Mouse (Mus musculus) megakaryocyte-erythroid progenitor cell, adult 5-6 weeks (primary cell): ENCODE results near the gene Tprgl. TPM values are rescaled to one million over a fixed set of nuclear protein-coding genes. Genes with fewer than 3 reads are reported as not detected.

Experiments
- ATAC-seq: replicated peaks from 2 replicates; pipeline ENCODE4 v1.8.0; 2016; ENCODE audit warnings: mild to moderate bottlenecking, inconsistent platforms; ENCODE audit not compliant: severe bottlenecking, poor library complexity, low FRiP score, low TSS enrichment
- total RNA-seq, 2 experiments: library from RNA; stranded (forward) in 1 of 2; stranded (reverse) in 1 of 2; fragments of 200-1000, 215-1000 nt in 1 of 2; fragments of >200 nt in 1 of 2; fragmentation: Nextera tagmentation in 1 of 2; gene quantifications; 2 replicates each; pipeline ENCODE4 v1.2.3; 2014 to 2017

Tprgl gene
- 67.6 and 82.8 TPM in 2 replicates for total RNA-seq (2014; fragmentation: Nextera tagmentation)
- total RNA-seq (2017) = 39.9 and 49.6 TPM in 2 replicates

DNA sequence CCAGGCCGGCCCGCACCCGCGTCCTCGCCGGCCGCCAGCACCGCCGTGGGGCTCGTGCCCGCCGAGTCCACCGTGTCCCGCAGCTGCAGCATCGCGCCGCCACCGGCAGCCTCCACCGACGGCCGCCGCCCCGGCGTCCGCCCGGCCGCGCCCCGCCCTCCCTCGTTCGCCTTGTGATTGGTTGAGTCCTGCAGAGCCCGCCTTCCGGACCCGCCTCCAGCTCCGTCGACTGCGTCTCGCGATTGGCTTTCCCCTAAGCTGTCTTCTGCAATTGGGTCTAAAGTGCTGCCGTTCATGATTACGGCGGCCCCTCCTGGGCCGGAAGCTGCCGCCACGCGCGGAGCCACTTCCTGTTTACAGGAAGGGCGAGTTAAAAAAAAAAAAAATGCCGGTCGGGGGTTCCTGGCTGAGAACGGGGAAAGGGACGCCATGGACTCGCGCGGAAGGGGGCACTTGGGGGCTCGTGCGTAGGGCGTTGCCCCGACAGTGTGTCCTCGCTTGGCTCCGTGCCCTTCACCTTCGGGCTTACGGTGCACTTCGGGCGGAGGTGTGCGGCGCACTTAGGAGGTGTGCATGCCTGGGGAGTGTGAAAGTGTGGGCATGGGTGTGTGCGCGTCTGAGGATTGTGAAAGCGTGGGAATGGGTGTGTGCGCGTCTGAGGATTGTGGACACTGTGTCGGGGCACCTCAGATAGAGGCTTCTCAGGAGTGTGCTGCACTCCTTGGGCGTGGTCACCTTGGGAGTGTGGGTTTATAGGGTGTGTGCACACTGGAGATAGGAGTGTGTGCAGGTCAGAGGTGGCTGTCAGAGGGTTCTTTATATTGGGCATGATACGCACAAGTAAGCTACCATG, at the start of gene Tprgl:
Tprgl (minus strand) TSS at position 129 of the 853 bp plus-strand sequence.
- peak; percentile 78 for ATAC-seq

DNA sequence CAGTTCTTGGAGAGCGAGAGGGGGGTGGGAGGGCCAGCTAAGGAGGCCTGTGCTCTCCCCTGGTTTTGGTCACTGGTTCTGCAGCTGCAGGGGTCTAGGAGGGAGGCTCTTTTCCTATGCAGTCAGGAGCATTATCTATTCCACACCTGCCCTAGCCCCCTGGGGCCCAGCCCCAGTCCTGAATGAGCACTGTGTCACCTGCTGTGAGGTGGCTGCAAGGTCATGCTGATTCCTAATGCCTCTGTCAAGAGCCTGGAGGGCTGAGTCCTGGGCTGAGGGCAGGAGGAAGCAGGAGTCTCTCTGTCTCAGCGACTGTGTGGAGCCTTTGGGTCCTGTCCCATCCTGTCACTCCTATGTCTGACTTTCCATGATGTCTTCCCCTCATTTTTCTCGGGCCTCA, 49.4 kb upstream of the Tprgl start:
- no peak for ATAC-seq

DNA sequence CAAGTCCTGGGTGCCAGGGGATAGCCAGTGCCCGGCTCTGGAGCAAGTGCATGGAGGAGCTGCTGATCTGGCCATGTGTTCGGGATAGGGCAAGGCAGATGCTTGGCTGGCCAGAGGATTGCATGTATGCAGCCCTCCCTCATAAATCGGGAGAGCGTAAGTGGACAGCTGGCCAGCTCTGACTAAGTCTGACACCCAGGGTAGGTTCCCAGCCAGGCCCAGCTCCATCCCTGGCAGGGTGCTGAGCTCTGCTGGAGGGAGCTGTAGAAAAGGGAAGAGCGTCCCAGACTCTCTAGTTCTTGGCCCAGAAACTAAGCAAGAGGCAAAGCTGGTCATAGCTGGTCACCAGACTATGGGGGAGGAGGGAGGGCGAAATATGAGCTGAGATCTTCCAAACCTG, 48.6 kb upstream of the Tprgl start:
- ATAC-seq = no peak

DNA sequence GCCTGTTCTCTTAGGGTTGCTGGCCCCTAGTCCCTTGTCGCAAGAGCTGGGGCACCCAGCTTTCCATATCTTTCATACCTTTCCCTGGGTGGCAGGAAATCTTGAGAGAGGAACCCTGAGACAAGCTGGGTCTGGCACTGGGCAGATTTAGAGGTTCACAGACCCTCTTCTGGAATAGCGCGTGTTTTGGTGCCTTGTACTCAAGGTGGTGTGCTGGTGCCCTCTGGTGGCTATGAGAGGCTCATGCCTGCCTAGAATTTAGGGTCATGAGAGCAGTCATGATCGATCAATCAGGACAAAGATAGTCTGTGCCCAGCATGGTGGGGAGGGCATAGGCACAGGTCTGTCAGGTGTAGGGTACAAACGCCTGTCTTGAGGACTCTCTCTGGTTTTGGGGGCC, 46.8 kb upstream of the Tprgl start:
- peak; percentile 78 for ATAC-seq

DNA sequence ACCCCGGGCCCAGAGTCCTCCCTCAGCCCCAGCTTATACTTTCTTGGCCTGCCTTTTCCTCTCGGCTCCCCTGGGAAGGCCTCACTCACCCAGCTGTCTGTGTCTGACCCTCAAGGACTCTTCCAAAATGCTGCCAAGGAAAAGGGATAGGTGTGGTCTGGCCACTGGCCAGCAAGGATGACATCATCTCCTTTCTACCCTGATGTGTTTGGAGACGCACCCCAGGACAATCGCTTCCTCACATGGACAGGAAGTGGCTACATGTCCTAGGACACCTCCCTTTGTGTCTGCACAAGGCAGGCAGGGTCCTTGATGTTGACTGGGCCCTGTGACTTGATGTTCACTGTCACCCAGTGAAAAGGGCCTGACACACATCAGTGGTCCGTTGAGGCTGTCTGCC, 44.9 kb upstream of the Tprgl start:
- no peak for ATAC-seq

DNA sequence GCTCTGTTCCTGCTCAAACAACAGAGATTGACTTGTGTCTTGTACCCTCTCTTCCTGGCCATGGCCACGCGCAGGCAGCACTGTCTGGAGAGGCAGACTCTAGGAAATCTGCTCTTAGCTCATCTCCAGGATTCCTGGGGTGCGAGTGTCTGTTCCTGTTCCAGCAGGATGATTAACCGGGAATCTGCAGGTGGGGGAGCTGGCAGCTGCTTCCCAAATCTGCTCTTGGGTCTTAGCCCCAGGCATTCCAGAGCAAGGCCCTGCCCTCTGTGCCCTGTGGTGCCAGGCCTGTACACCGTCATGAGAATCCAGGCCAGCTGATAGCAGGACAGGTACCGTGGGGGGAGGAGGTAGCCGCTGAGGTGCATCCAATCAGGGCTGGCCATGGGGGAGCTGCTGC, 44.1 kb upstream of the Tprgl start:
- no peak for ATAC-seq

DNA sequence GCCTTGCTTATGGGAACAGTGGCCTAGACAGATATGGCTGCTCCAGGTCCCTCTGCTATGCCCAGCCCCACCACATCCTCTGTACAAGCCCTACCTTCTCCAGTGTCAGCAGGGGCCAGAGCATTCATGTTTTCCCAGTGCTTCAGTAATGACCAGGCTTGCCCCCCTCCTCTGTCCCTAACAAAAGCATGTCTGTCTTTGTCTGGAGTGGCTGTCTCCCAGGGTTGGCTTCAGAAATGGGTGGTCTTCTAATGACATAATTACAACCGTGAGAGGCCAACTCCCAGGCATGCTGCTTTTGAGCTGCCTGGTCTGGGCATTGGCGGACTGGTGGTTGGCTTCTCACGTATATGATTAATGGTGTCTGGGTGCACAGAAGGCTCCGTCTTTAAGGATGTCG, 41.0 kb upstream of the Tprgl start:
- no peak for ATAC-seq

DNA sequence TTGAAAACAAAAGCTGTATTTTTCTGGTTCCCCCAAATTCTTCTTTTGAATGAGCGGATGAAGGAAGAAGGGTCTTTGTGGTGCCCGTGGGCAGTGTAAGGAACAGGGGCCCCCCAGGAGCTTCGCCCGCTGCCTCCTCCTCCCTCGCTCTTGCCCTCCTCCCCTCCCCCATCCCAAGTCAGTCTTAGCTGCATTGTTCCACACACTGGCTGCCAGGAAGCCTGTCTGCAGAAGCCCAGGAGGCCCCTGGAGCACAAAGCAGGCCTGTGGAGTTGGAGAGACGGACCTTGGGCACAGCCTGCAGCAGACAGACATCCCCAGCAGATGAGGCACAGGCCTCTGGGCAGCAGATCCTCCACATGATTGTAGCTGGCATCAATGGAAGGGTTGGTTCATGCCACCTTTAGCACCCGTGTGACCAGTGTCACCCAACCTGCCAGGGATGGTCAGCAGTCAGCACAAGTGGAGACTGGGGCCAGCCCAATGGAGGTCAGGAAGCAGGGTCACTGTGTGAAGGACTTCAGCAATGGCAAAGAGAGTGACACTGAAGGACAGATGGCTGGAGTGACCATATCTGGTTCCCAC, 38.0 kb upstream of the Tprgl start:
- no peak for ATAC-seq

DNA sequence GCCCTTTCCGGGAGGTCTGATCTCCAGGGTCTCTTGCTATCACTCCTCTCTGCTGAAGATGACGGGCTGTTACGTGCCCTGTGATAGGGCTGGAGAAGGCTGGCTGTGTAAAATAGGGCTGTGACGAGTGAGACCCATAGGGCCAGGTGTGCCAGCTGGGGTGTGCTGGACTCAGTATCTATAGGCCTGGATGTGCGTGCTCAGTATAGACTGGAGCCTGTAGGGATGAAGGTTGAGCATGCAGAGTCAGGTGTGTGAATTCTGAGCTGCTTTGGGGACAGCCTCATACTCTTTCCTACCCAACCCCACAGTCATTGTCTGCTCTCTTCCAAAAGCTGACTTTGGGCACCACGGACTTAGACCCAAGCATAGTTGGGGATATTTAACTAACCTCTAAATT, 37.5 kb upstream of the Tprgl start:
- ATAC-seq = no peak

DNA sequence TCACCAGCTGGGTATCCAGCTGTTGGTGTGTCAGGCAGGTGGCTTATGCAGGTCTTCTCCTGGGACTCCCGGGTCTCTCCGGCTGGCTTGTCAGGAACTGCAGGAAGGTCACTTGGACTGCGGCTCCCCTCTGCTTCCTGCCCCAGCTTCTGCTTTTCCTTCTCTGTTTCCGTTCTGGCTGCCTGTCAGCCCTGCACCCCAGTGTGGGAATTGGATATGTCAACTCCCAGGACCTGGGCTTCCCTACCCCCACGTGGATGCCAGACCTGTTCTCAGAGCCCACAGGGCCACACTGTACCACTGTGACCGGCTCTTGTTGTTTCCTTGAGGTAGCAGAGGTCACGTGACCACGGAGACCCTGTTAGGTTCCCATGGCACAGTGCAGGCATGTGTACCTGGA, 28.5 kb upstream of the Tprgl start:
- no peak for ATAC-seq

DNA sequence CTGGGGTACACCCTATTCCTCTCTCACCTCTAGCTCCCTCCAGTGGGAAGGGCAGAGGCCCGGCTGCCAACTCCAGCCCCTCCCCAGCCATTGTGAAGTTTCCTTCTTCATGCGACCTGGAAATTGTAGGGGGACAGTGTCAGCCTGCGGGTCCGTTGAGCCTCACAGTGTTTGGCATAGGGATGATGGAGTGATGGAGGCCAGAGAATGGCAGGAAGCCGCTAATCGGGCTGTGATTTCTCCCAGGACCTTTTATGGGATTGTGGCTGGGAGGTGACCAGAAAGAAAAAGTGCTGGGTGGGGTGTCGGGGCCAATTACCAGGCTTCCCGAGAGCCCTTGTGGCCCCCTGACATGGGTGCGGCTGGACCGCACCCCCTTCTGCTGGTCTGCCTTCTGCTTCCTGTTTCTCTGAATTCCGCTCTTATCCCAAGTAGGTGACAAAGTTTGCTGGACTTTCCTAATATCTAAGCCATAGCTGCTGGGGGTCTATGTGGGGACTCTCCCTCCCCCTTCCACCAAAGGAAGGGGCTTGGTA, 25.6 kb upstream of the Tprgl start:
- ATAC-seq = no peak

DNA sequence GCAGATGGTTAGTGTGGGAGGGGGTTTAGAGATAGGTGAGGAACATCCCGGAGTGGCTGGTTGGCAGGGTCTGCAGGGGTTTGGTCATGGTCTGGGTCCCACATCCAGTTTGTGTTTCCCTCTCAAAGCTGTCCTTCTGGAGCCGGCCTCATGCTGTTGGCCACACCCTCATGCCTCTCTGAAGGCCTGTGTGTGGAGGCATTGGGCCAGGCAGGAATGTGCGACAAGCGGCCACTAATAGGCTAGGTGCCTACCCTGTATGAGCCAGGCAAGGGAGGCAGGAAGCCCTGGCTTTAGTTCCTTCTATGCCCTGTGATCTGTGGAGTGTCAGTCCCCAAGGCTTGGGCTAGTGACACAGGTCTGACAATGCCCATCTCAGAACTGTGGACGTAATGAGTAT, 24.5 kb upstream of the Tprgl start:
- ATAC-seq = no peak

DNA sequence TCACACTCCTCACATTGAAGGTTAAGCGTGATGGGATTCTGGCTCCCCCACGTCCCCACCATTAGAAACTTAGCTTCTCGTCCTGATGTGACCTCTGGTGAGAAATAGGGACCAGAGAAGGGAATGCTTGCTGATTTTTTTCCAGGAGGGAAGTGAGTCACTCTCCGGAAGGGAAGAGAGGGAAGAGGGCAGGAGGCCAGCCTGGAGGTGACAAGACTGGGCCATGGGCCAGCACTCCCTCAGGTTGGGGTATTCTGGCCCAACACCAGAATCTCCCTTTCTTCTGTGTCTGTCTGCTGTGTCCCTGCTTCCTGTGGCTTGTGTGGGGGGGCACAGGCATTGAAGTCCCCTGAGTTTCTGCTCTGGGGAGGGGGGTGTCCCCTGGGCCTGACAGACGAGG, 23.1 kb upstream of the Tprgl start:
- no peak for ATAC-seq

DNA sequence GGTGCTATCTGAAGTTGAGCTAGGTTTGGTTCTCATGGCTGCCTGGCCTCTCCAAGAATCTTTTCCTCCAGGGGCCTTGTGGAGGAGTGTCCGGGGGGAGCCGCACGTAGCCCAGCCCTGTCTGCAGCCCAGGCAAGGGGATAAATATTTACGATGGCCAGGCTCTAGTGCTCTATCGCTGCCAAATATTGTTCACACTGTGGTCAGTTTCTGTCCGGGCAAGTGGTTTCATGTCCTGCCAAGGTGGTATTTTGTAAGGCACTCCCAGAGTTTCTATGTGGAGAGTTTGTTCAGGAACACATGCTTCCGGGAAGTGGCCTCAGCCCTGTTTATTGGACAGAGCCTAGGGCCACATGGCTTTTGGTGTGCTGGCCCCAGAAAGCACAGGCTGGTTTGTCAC, 20.5 kb upstream of the Tprgl start:
- no peak for ATAC-seq

DNA sequence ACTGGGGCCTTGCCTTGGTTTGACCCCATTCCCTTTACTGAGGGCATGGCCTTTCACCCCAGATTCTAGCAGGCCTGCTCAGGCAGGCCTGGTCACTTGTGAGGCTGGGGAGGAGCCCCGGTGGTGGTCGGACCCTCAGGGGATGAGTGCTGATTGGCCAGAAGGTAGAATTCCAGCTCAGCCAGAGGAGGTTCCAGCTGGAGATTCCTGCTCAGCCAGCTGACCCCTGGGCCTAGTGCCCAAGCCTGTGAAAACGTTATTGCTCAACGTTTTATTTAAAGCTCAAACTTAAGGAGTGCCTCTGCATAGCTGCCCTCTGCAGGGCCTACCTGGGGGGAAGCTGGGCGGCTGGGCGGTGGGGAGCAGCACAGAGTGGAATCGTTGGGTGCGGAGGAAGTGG, 16.8 kb upstream of the Tprgl start:
- ATAC-seq = no peak

DNA sequence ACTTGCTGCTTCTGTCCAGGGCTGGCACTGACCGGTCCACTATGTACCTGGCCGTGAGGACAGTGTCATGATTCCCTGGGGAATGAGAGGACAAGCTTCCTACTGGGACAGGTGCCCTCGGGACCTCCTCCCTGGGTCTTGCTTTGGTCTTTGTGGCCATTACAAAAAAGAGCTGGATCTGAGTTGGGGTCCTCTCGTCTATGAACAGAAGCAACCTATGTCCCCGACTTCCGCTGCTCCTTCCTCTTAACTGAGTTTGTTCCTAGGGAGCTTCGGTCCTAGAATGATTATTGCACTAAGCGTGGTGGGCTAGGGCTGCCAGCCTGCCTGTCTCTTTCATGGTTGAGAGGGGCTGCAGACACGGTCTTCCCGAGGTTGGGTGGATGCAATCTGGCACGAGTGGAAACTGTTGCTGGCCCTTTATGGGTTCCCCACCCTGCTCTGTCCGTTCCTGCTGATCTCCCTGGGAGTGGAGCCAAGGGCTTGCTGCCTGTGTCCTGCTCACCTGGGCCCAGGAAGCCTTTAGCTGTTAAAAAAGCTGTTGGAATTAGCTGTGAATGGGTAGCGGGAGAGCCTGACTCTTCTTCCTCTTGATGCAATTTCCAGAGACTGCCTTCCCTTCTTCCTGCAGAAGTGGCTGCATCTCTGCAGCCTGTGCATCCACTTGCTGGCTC, 11.6 kb upstream of the Tprgl start:
- no peak for ATAC-seq

DNA sequence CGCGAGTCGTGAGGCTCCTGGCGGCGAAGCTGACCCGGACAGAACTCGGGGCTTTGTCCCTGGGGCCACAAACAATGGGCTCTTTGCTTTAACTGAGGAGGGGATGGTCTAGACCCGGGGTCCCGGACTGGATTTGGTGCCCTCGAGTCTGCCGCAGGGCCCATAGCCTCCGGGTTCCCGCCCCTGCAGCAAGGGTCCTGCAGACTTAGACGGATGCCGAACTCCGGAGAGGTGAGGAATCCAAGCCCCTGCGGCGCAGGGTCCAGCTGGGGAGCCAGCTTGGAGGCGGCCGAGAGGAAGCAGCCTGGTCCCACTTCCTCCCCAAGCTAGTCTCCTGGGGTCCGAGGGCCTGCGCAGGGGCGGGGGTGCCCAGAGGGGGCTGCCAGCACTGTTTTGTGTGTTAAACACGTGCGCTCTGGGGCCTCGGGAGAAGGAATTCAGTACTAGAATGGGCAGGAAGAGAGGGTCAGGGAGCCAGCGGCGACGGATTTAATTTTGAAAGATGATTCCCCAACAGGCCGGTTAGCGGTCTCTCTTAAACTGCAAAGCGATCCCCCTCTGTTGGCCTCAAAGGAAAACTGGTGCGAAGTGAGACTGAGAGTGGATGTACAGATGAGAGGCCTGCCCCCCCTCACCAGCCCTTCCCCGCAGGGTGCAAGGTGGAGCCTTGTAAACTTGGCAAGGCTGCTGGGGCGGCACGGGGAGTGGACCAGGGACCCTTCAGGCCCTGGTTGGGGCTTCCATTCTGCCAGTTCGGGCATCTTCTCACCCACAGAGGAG, 10.9 kb upstream of the Tprgl start:
- no peak for ATAC-seq

DNA sequence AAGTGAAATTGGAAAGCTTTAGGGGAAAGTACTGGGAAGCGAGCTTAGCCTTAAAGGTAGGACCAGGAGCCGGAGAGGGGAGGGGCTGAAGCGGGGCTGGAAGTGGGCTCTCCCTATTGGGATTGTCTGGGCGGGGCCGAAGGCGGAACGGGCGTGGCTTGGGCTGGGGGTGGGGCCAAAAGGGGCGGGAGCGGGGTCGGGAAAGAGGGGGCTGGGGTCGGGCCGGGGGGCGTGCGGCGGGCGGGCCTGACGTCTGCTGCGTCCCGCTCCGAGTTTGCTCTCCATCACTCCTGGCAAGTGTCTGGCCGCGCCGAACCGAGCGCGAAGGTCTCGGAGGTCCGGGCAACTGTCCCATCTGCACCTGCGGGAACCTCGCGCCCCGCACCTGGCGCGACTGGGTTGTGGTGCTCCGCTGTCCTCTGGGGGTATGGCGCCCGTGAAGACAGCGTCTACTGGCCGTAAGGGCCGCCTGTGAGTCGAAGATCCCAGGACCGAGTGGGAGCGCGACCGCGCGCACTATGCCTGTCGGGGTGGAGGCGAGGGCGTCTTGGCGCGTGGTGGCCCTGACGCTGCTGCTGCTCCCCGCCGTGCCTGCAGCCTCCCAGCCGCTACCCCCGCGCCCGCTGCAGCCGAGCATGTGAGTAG, 10.2 kb upstream of the Tprgl start, which contains the start of gene Megf6:
Megf6 (plus strand) TSS at position 225 of the 645 bp plus-strand sequence.
- ATAC-seq = no peak

DNA sequence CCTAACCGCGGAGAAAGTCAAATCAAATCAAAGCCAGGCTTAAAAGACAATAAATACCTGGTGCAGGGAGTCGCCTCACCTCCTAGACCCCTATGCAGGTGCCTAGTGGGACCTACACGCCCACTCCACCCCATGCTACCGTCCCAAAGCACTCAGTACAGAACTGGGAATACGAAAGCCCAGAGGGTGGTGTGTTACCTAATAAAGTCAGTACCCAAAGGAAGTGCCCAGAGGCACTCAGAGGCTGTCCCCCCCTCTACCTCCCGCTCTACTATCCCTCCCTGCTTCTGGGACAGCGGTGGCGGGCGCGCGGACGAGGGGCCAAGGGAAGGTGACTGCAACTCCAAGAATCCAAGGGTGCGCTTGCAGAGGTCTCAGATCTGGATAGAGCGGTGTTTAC, 9.6 kb upstream of the Tprgl start:
- ATAC-seq = no peak
